Mouse (Mus musculus) neural tube, embryonic 12.5 days (tissue): ENCODE results near the gene Thrb. TPM values are rescaled to one million over a fixed set of nuclear protein-coding genes. Genes with fewer than 3 reads are reported as not detected.

ENCODE experiments used
- ATAC-seq: fragments of 200-750 bp; cut with Nextera tagmentation; 2 replicates; pipeline ENCODE4 v1.8.0; 2017; ENCODE audit warnings: low read depth, mild to moderate bottlenecking, moderate TSS enrichment, moderate library complexity; ENCODE audit not compliant: low FRiP score
- H3K27ac ChIP-seq: fragments of 300-500 bp; sonication (generic); 2 replicates; pipeline ENCODE4 v1.5.1; 2016
- H3K27me3 ChIP-seq: fragments of 300-500 bp; sonication (generic); replicated peaks from 2 replicates; pipeline ENCODE4 v1.6.1; 2016; ENCODE audit warnings: mild to moderate bottlenecking
- H3K36me3 ChIP-seq: fragments of 300-500 bp; sonication (generic); 2 replicates; pipeline ENCODE4 v1.6.1; 2016; ENCODE audit warnings: mild to moderate bottlenecking
- H3K4me1 ChIP-seq: fragments of 300-500 bp; sonication (generic); 2 replicates; pipeline ENCODE4 v1.6.1; 2016
- H3K4me2 ChIP-seq: fragments of 300-500 bp; sonication (generic); replicated peaks from 2 replicates; pipeline ENCODE4 v1.6.1; 2016; ENCODE audit warnings: mild to moderate bottlenecking
- H3K4me3 ChIP-seq: fragments of 300-500 bp; sonication (generic); 2 replicates; pipeline ENCODE4 v1.5.1; 2016
- H3K9ac ChIP-seq: fragments of 300-500 bp; sonication (generic); 2 replicates; pipeline ENCODE4 v1.6.1; 2016; ENCODE audit warnings: mild to moderate bottlenecking
- H3K9me3 ChIP-seq: fragments of 300-500 bp; sonication (generic); 2 replicates; pipeline ENCODE4 v1.6.1; 2016; ENCODE audit warnings: mild to moderate bottlenecking
- WGBS: fragments of 180-500 bp; shearing (Covaris S2); methylation state at CpG from one replicate; pipeline ENCODE4 v1.1.7; 2016; 5-methylcytosine and 5-hydroxymethylcytosine counted together
- polyA plus RNA-seq: library from polyadenylated mRNA; unstranded; fragments of >200 nt; fragmentation: Nextera tagmentation; extraction: Ambion mirVana; gene quantifications from 2 replicates; pipeline ENCODE4 v1.2.1, GENCODE M21; 2016

The Thrb gene
- polyA plus RNA-seq, 1 experiment from 2014 or later: 0.34 TPM

- Histone ChIP-seq H3K9me3 (no peaks in the 10 kb centered on the region), H3K36me3 (no peaks in the 10 kb centered on the region), H3K9ac (no peak overlapping the region), H3K27ac (no peak overlapping the region), H3K4me3 (no peak overlapping the region), H3K4me2 (no peak overlapping the region), H3K27me3 (no peaks in the 10 kb centered on the region), H3K4me1 (no peaks in the 10 kb centered on the region)
- WGBS: 79% methylated on average over 2 of the region's 2 CpGs
- no peak for ATAC-seq
Observed at GRCm38 (mm10) chr14:17743713-17744158, 83.7 kb downstream of the Thrb start.

DNA sequence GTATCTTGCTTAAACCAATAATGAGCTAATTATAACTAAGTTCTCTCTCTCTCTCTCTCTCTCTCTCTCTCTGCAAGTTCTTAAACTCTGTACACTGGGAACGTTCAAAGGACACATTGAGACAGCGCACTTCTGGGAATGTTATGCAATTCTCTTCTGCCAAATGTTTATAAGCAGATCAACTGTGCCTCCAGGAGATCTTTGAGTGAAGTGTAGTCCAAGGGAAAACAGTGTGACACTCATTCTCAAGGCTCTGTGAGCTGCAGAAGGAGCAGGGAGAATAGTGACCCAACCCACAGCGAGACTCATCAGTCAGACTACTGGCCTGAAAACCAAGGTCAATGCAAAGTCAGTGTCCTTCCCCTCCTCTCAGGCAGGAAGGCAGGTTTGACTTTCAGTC lies 87.9 kb downstream of the Thrb start:
- H3K9ac ChIP-seq: no peak overlapping the region
- H3K27me3 ChIP-seq: no peaks in the 10 kb centered on the region

GRCm38 (mm10) chr14:17748945-17749344 lies 88.9 kb downstream of the Thrb start:
- no peak overlapping the region for H3K9ac ChIP-seq
- H3K27ac ChIP-seq: no peak overlapping the region
- no peaks in the 10 kb centered on the region for H3K27me3 ChIP-seq
- no peak for ATAC-seq
- no peaks in the 10 kb centered on the region for H3K9me3 ChIP-seq
- no peak overlapping the region for H3K4me3 ChIP-seq
- no peak overlapping the region for H3K4me2 ChIP-seq
- H3K4me1 ChIP-seq: no peaks in the 10 kb centered on the region
- no peaks in the 10 kb centered on the region for H3K36me3 ChIP-seq

More for the DNA sequence above, 87.9 kb downstream of the Thrb start:
- Histone ChIP-seq H3K9me3 (no peaks in the 10 kb centered on the region), H3K36me3 (no peaks in the 10 kb centered on the region), H3K27ac (no peak overlapping the region), H3K4me1 (no peaks in the 10 kb centered on the region), H3K4me2 (no peak overlapping the region), H3K4me3 (no peak overlapping the region)
- no peak for ATAC-seq
- 86% methylated on average over 3 of the region's 3 CpGs for WGBS

DNA sequence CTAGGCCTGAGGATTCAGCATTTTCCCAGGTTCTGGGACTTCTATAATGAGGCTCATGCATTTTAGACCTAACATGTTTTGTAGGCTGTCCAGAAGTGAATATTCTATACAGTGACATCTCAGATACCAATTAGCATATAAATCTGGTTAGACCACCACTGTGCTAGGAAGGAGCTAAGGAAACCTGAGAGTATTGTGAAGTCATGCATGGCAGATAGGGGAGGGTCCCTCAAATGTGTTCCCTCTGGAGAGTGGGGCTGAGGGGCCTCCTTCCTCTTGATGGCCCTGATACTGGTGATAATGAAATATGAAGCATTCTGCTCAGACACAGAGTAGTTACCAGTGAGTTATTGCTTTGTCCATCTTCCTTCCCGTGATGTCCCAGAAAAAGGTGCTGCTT lies 91.8 kb downstream of the Thrb start:
- no peaks in the 10 kb centered on the region for H3K9me3 ChIP-seq
- ATAC-seq: no peak
- 83% methylated on average over 1 of the region's 1 CpGs for WGBS
- no peaks in the 10 kb centered on the region for H3K4me1 ChIP-seq
- H3K36me3 ChIP-seq: no peaks in the 10 kb centered on the region
- H3K9ac ChIP-seq: no peak overlapping the region
- no peak overlapping the region for H3K4me3 ChIP-seq
- H3K27me3 ChIP-seq: no peaks in the 10 kb centered on the region
- no peak overlapping the region for H3K27ac ChIP-seq
- H3K4me2 ChIP-seq: no peak overlapping the region

GRCm38 (mm10) chr14:17753429-17753828 lies 93.4 kb downstream of the Thrb start:
- Histone ChIP-seq H3K9ac (no peak overlapping the region), H3K27ac (no peak overlapping the region), H3K36me3 (no peaks in the 10 kb centered on the region), H3K9me3 (no peaks in the 10 kb centered on the region), H3K27me3 (no peaks in the 10 kb centered on the region), H3K4me3 (no peak overlapping the region), H3K4me2 (no peak overlapping the region), H3K4me1 (no peaks in the 10 kb centered on the region)
- 90% methylated on average over 1 of the region's 1 CpGs for WGBS
- no peak for ATAC-seq

DNA sequence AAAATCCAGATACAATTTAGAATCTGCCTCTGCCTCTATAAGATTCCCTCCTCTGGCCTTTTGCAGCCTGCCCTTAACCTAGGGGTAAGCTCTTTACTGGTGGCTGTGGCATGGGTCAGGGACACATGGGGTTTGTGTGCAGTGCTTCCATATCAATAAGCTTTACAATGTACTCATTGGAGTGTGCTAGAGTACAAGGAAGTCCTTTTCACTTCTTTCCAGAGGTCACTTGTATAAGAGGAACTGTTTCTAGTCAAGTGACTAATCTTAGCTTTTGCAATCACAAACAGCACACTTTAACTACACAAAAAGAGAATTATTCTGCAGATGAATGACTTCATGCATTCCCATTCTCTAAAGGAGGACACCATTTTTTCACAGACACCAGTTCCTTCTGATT lies 96.7 kb downstream of the Thrb start:
- H3K4me1 ChIP-seq: no peaks in the 10 kb centered on the region
- H3K27ac ChIP-seq: no peak overlapping the region
- H3K9me3 ChIP-seq: no peaks in the 10 kb centered on the region
- no peaks in the 10 kb centered on the region for H3K27me3 ChIP-seq
- no peak for ATAC-seq
- H3K9ac ChIP-seq: no peak overlapping the region
- H3K4me3 ChIP-seq: no peak overlapping the region
- no peaks in the 10 kb centered on the region for H3K36me3 ChIP-seq
- no peak overlapping the region for H3K4me2 ChIP-seq

DNA sequence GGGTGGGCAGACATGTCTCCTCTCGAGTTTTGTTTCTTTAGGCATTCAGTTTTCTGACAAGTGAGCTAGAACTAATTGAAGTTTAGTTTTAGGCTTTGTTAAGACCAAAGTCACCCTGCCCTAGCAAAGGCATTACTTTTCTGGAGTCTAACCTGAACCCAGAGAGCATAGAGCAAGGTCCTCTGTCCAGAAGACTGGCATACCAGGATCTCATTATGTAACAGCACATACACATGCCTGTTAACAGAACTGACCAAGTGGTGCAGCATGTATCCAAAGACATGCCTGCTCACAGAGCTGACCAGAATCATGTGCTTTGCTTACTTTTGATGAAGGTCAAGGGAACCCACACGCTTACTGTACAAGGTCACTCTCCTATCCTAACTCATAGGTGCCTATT lies 107.9 kb downstream of the Thrb start:
- Histone ChIP-seq H3K9ac (no peak overlapping the region), H3K9me3 (no peaks in the 10 kb centered on the region), H3K36me3 (no peaks in the 10 kb centered on the region), H3K27me3 (no peaks in the 10 kb centered on the region), H3K4me1 (no peaks in the 10 kb centered on the region), H3K4me2 (no peak overlapping the region), H3K27ac (no peak overlapping the region), H3K4me3 (no peak overlapping the region)
- no peak for ATAC-seq
- 74% methylated on average over 2 of the region's 2 CpGs for WGBS

- no peaks in the 10 kb centered on the region for H3K9me3 ChIP-seq
- H3K27me3 ChIP-seq: no peaks in the 10 kb centered on the region
- H3K4me1 ChIP-seq: no peaks in the 10 kb centered on the region
- no peak overlapping the region for H3K4me3 ChIP-seq
- no peaks in the 10 kb centered on the region for H3K36me3 ChIP-seq
- H3K9ac ChIP-seq: no peak overlapping the region
- 68% methylated on average over 2 of the region's 2 CpGs for WGBS
- ATAC-seq: no peak
- H3K4me2 ChIP-seq: no peak overlapping the region
- no peak overlapping the region for H3K27ac ChIP-seq
Observed at GRCm38 (mm10) chr14:17774404-17774803, 114.3 kb downstream of the Thrb start.

DNA sequence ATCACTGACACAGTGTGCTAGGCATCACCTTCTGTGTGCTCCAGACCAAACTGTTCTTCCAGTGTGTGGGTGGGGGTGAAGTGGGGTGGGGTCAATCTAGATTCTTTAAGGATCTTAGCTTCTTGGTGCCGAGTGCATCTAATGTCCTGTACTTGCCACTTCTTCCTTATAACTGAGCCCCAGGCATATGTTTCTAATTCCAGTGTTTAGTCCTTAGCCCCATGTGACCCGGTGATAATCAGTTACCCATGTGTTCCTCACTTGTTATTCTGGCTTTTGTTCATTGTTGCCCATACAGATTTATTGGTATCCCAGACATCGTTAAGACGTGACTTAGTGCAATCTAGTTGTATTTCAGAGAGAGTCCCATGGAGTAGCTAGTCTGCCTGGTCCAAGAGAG lies 121.9 kb downstream of the Thrb start:
- Histone ChIP-seq H3K27ac (no peak overlapping the region), H3K4me3 (no peak overlapping the region), H3K27me3 (no peaks in the 10 kb centered on the region), H3K36me3 (no peaks in the 10 kb centered on the region), H3K9me3 (no peaks in the 10 kb centered on the region), H3K4me1 (no peaks in the 10 kb centered on the region), H3K9ac (no peak overlapping the region), H3K4me2 (no peak overlapping the region)
- ATAC-seq: no peak
- WGBS: 50% methylated on average over 4 of the region's 4 CpGs

DNA sequence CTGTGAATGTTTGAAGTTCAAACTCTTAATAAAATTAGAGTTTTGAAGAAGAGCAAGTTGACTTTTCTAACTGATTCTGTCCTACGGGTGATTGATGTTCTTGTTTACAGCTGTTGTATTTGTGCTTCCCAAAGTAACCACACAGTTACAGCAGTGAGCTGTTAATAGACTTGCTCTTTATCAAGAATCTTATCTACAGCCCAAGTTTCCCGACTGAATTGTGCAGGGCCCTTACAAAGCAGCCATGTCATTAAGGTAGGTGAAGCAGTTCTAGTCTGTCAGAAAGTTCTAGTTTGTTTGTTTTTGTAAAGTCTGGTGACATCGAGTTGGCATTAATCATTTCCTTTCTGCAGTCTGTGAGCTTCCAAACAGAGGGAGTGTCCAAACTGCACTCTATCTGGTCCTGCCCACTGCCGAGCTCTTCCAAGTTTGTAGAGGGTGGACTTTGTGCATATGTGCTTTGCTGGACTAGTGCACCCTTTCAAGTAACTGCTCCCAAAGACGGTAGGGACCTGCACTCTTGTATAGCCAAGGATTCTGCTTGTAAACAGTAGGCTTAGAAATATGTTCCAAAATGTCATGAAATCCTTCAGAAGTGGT lies 124.2 kb downstream of the Thrb start:
- Histone ChIP-seq H3K4me2 (no peak overlapping the region), H3K27ac (no peak overlapping the region), H3K4me3 (no peak overlapping the region), H3K9ac (no peak overlapping the region), H3K36me3 (no peaks in the 10 kb centered on the region), H3K27me3 (no peaks in the 10 kb centered on the region), H3K4me1 (no peaks in the 10 kb centered on the region), H3K9me3 (no peaks in the 10 kb centered on the region)
- WGBS: 78% methylated on average over 5 of the region's 5 CpGs
- ATAC-seq: no peak

GRCm38 (mm10) chr14:17785370-17785769 lies 125.3 kb downstream of the Thrb start:
- no peak overlapping the region for H3K9ac ChIP-seq
- WGBS: 56% methylated on average over 3 of the region's 3 CpGs
- H3K4me1 ChIP-seq: no peaks in the 10 kb centered on the region
- H3K36me3 ChIP-seq: no peaks in the 10 kb centered on the region
- no peak overlapping the region for H3K4me3 ChIP-seq
- H3K27ac ChIP-seq: no peak overlapping the region
- no peaks in the 10 kb centered on the region for H3K9me3 ChIP-seq
- no peak overlapping the region for H3K4me2 ChIP-seq
- ATAC-seq: no peak
- no peaks in the 10 kb centered on the region for H3K27me3 ChIP-seq

GRCm38 (mm10) chr14:17786249-17786648 lies 126.2 kb downstream of the Thrb start:
- Histone ChIP-seq H3K9me3 (no peaks in the 10 kb centered on the region), H3K4me3 (no peak overlapping the region), H3K36me3 (no peaks in the 10 kb centered on the region), H3K27me3 (no peaks in the 10 kb centered on the region), H3K4me2 (no peak overlapping the region), H3K27ac (no peak overlapping the region), H3K4me1 (no peaks in the 10 kb centered on the region), H3K9ac (no peak overlapping the region)
- WGBS: 10% methylated on average over 2 of the region's 2 CpGs
- no peak for ATAC-seq

- no peak overlapping the region for H3K27ac ChIP-seq
- no peaks in the 10 kb centered on the region for H3K36me3 ChIP-seq
- H3K4me2 ChIP-seq: no peak overlapping the region
- H3K4me3 ChIP-seq: no peak overlapping the region
- WGBS: 75% methylated on average over 3 of the region's 3 CpGs
- no peaks in the 10 kb centered on the region for H3K4me1 ChIP-seq
- no peaks in the 10 kb centered on the region for H3K9me3 ChIP-seq
- ATAC-seq: no peak
- no peak overlapping the region for H3K9ac ChIP-seq
- H3K27me3 ChIP-seq: no peaks in the 10 kb centered on the region
Observed at GRCm38 (mm10) chr14:17803934-17804602, 144.0 kb downstream of the Thrb start.
